ENCODE assay signal across 8 mouse cellular contexts in the genomic region with DNA sequence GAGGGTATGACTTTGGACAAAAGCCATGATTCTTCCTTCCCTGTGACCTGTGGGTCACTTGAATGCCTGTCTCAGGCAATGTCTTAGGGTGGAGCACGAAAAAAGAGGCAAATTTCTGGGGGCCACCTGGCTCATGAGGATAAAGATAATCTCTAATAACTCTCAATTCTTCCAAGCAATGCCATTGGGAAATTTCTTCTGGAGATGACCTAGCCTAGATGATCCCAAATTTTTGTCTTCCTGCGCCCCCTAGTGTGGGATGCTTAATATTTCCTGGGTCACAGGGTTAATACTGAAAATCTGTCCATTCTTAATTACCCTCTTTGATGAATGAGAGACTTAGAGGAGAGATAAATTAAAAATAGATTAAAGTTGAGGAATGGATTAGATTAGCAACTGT.
DNase-seq lines count a peak whose midpoint lies in the region; ATAC-seq and TF ChIP-seq lines count a peak whose summit lies in the region.

No protein-coding gene starts in this region.

- H3K9me3 ChIP-seq in ES-E14 (ENCODE audit: control insufficient read depth, insufficient read depth, low read depth, low read length), result no peaks in the 10 kb centered on the region
- no peaks in the 10 kb centered on the region for H3K9me3 ChIP-seq in heart, postnatal 0 days (replicated peaks; ENCODE audit: control insufficient read depth, low read length)
- H3K9me3 ChIP-seq in liver, embryonic 14.5 days (ENCODE audit: control insufficient read depth, low read length), result no peaks in the 10 kb centered on the region

- no peaks in the 10 kb centered on the region for H3K4me1 ChIP-seq in ES-E14 (ENCODE audit: control insufficient read depth in 2 of 2, insufficient read depth in 2 of 2, low read length in 2 of 2, poor library complexity in 1 of 2)
- no peaks in the 10 kb centered on the region for H3K4me1 ChIP-seq in heart, postnatal 0 days (ENCODE audit: control insufficient read depth, insufficient read depth)
- H3K4me1 ChIP-seq in liver, embryonic 14.5 days (replicated peaks; ENCODE audit: control insufficient read depth in 2 of 2, insufficient read depth in 2 of 2, low read length in 1 of 2), result no peaks in the 10 kb centered on the region

- no peak overlapping the region for H3K27ac ChIP-seq in ES-E14 (ENCODE audit: insufficient read depth, low read depth, low read length, poor library complexity, severe bottlenecking)
- no peak overlapping the region for H3K27ac ChIP-seq in heart, postnatal 0 days (ENCODE audit: low read depth)
- no peak overlapping the region for H3K27ac ChIP-seq in liver, embryonic 14.5 days

- WGBS in heart, postnatal 0 days, result 0% methylated on average over 2 of the region's 2 CpGs
- WGBS in liver, embryonic 14.5 days (ENCODE audit: insufficient replicate concordance), result 6% methylated on average over 2 of the region's 2 CpGs

- DNase-seq in layer of hippocampus, adult 11-12 months (ENCODE audit: low spot score), result peak; percentile 60
- DNase-seq in layer of hippocampus, adult 9-10 months (ENCODE audit: low spot score), result no peak
- DNase-seq in ES-E14 (ENCODE audit: low read depth, low spot score), result peak; percentile 25
- peak; percentile 73 to 84 for DNase-seq in cerebellum, adult 18-20 months
- peak; percentile 30 for DNase-seq in heart, postnatal 0 days (ENCODE audit: low spot score)
- no peak for DNase-seq in liver, embryonic 14.5 days (ENCODE audit: low read depth in 3 of 3, low spot score in 3 of 3)
- peak; percentile 48 for DNase-seq in retina, postnatal 7 days (ENCODE audit: low read depth, low spot score)
- DNase-seq in spleen, postnatal 4 days (ENCODE audit: low spot score in 2 of 2), result no peak

- no peak for TF ChIP-seq EP300 in heart, postnatal 0 days (IDR thresholded peaks at IDR 0.05; ENCODE audit: low read depth)
- TF ChIP-seq EP300 in liver, embryonic 14.5 days (IDR thresholded peaks at IDR 0.05; ENCODE audit: low read depth), result no peak

- H3K27me3 ChIP-seq in heart, postnatal 0 days (ENCODE audit: control insufficient read depth, insufficient read depth, low read length), result no peaks in the 10 kb centered on the region
- no peaks in the 10 kb centered on the region for H3K27me3 ChIP-seq in liver, embryonic 14.5 days (ENCODE audit: control insufficient read depth, insufficient read depth, low read length)

- peak; percentile 79 for TF ChIP-seq CTCF in heart, postnatal 0 days (IDR thresholded peaks at IDR 0.05; ENCODE audit: low read depth)
- TF ChIP-seq CTCF in liver, embryonic 14.5 days (IDR thresholded peaks at IDR 0.05; ENCODE audit: low read depth), result peak; percentile 39; the same call in 1 of the 2 replicates

- no peak overlapping the region for H3K4me2 ChIP-seq in heart, postnatal 0 days (ENCODE audit: low read depth, low read length)
- H3K4me2 ChIP-seq in liver, embryonic 14.5 days (ENCODE audit: low read depth), result no peak overlapping the region

- H3K4me3 ChIP-seq in ES-E14 (ENCODE audit: insufficient read depth in 1 of 2, low read depth in 1 of 2, low read length in 2 of 2, poor library complexity in 1 of 2, severe bottlenecking in 1 of 2), result no peak overlapping the region
- H3K4me3 ChIP-seq in heart, postnatal 0 days (ENCODE audit: low read depth, low read length), result no peak overlapping the region
- H3K4me3 ChIP-seq in liver, embryonic 14.5 days (ENCODE audit: insufficient read depth in 1 of 2, low read depth in 2 of 2, low read length in 2 of 2), result no peak overlapping the region

- 0 out of 2 replicates have a peak, but pooled peaks have one; percentile 39 for ATAC-seq in heart, postnatal 0 days (ENCODE audit: insufficient read depth, low read depth)
- no peak for ATAC-seq in liver, embryonic 14.5 days (ENCODE audit: insufficient read depth)

- in situ Hi-C loops in ES-E14 (cut with MboI; ENCODE audit: low sequenced_read_pairs in 2 of 2, unreplicated experiment in 2 of 2), result no loop called here

- no peaks in the 10 kb centered on the region for H3K36me3 ChIP-seq in ES-E14 (ENCODE audit: control insufficient read depth, insufficient read depth, low read length, poor library complexity, severe bottlenecking)
- no peaks in the 10 kb centered on the region for H3K36me3 ChIP-seq in heart, postnatal 0 days (replicated peaks; ENCODE audit: control insufficient read depth, insufficient read depth, low read length)
- no peaks in the 10 kb centered on the region for H3K36me3 ChIP-seq in liver, embryonic 14.5 days (replicated peaks; ENCODE audit: control insufficient read depth, insufficient read depth, low read depth)

- no peak overlapping the region for H3K9ac ChIP-seq in ES-E14 (ENCODE audit: insufficient read depth, low read depth, low read length, poor library complexity, severe bottlenecking)
- H3K9ac ChIP-seq in heart, postnatal 0 days (replicated peaks; ENCODE audit: low read depth, low read length), result no peak overlapping the region
- H3K9ac ChIP-seq in liver, embryonic 14.5 days (replicated peaks), result no peak overlapping the region

TF ChIP-seq in ES-E14, 5 proteins besides CTCF, POLR2A, EP300 and RAD21:
- no peak for TF ChIP-seq CHD2 (IDR thresholded peaks at IDR 0.05; ENCODE audit: low read depth, low read length)
- peak; percentile 35 for TF ChIP-seq ZC3H11A (IDR thresholded peaks at IDR 0.05; ENCODE audit: borderline replicate concordance, low read depth, low read length)

Comparison
In these comparisons a context has a peak if more than half of its experiments do, and no peak if none do; other contexts are left out.
1. DNase-seq: peak in layer of hippocampus, adult 11-12 months (single experiment), ES-E14 (single experiment), cerebellum, adult 18-20 months (2 of 2), heart, postnatal 0 days (single experiment) and retina, postnatal 7 days (single experiment); none in layer of hippocampus, adult 9-10 months (single experiment), liver, embryonic 14.5 days (0 of 3) and spleen, postnatal 4 days (0 of 2).